Mouse (Mus musculus): Measurements from ENCODE around the gene Cfap65.

The Cfap65 gene

GRCm38 (mm10) chr1:74880785-74881360 lies 54.5 kb downstream of the Cfap65 start:
- DNase-seq: peak; percentile 76

DNA sequence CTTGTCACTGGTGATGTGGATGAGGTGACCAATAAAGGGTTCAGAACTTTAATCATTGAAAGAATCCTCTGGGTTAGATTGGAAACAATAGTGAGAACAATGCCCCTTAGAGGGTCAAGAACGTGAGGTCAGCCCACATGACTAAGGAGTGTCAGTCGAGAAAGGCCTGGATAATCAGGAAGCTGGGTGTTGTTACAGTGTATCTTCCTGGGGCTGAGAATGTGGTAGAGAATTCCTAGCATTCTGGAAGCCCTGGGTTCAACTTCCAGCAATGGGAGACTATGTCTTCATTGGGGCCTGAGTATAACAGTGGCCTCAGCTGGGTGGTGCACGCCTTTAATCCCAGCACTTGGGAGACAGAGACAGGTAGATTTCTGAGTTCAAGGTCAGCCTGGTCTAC lies 58.2 kb downstream of the Cfap65 start:
- DNase-seq: no peak

DNA sequence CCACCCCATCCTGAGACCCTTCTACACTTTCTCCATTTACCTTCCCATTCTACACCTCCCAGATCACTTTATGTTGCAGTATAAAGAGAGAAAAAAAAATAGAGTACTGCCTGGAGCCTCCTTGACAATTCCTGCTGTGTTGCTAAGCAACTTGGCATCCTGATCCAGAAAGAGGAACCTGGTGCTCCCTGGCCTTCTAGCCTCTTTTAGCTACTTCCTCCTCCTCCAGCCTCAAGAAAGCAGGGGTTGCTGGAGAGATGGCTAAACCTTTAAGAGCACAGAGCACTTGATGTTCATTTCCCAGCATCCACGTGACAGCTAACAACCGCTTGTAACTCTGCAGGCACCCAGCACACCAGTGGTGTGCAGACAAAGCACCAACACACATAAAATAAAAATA lies 63.2 kb downstream of the Cfap65 start:
- DNase-seq: no peak

- no peak for DNase-seq
Observed at GRCm38 (mm10) chr1:74861783-74862182, 73.6 kb downstream of the Cfap65 start.

DNA sequence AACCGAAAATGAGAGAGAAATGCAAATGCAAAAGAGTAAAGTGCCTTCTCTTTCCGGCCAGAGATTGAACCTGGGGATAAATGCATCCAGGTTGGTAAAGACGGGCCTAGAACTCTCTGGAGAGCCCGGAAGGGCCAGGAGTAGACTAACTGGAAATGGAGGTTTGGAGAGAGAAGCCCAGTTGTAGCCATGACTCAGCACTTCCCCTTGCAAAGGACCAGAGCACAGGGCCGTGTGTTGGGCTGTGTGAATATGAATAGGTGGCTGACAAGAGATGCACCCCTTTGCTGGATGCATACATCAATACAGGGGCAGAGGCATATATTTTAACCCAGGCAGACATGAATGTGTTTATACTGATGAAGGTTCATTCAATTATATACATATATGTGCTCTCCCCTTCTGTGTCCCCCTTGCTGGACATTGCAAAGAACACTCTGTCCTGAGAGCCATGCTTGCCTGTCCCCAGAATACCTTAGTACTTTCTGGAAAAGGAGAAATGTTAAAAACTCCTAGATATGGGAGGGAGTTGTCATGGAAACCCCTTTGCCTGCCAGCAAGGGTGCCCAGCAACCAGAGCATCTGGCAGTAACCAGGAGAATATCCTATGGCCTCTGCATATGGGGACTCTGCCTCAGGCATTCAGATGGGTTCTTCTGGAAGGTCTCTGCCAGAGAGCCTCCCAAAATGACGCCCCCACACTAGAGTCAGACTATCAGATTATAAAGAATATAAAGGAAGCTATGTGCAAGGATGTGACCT lies 76.0 kb downstream of the Cfap65 start:
- no peak for DNase-seq

GRCm38 (mm10) chr1:74858805-74859204 lies 76.6 kb downstream of the Cfap65 start:
- DNase-seq: no peak

GRCm38 (mm10) chr1:74858171-74858719 lies 77.2 kb downstream of the Cfap65 start:
- peak; percentile 73 for DNase-seq

- DNase-seq: no peak
Observed at GRCm38 (mm10) chr1:74857677-74858076, 77.7 kb downstream of the Cfap65 start.

DNA sequence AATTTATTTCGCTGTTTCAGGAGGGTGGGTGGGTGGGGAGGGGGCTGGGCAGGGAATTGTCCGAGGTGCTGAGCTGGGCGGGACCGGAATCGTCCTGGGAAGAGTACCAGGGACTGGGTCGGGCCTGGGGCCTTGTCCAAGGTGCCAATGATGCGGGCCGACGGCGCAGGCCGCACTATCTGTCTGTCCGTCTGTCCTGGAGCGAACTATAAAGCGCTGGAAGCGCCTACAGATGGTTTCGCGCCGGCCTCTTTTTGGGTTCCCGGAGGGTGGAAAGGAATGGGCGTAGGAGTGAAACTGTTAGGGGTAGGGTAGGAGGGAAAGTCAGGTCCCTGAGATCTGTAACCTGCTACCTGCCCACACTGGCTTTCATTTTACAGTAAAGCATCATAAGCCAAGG lies 78.2 kb downstream of the Cfap65 start:
- no peak for DNase-seq

GRCm38 (mm10) chr1:74856791-74857190 lies 78.6 kb downstream of the Cfap65 start:
- DNase-seq: no peak

DNA sequence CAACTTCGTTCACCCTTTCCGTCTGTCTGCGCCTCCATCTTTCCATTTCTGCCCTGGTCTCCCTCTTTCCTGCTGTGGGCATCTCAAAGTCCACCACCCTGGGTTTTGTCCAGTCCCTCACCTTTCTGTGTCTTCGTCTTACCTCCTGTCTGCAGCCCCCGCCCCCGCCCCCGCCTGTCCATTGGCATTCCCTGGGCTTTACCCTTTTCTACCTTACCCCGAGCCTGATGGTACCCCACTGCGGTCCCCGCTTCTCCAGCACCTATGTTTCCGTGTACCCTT lies 79.0 kb downstream of the Cfap65 start:
- DNase-seq: no peak

DNA sequence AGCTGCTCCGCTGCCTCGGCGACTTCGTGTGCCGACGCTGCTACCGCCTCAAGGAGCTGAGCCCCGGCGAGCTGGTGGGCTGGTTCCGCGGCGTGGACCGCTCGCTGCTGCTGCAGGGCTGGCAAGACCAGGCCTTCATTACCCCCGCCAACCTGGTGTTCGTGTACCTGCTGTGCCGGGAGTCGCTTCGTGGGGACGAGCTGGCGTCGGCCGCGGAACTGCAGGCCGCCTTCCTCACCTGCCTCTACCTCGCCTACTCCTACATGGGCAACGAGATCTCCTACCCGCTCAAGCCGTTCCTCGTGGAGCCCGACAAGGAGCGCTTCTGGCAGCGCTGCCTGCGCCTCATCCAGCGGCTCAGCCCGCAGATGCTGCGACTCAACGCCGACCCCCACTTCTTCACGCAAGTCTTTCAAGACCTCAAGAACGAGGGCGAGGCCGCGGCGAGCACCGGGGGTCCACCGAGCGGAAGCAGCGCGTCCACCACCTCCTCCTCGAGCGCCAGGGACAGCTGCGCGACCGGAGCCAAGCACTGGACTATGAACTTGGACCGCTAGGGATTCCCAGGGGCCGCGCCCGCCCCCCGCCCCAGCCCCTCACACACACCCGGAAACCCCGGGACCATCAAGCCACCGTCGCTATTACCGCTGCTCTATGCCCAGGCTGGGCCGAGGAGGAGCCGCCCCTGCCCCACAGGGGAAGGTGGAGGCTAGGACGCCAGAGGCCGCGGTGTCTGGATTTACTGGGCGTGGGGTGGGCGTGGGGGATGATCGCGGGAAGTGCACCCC lies 79.6 kb downstream of the Cfap65 start:
- DNase-seq: peak; percentile 30

DNA sequence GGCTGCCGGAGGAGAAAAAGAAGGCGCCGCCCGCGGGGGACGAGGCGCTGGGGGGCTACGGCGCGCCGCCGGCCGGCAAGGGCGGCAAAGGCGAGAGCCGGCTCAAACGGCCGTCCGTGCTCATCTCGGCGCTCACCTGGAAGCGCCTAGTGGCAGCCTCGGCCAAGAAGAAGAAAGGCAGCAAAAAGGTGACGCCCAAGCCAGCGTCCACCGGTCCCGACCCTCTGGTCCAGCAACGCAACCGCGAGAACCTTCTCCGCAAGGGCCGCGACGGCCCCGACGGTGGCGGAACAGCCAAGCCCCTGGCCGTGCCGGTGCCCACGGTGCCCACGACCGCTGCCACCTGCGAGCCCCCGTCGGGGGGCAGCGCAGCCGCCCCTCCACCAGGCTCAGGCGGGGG lies 80.2 kb downstream of the Cfap65 start:
- DNase-seq: no peak

- peak; percentile 84 for DNase-seq
Observed at GRCm38 (mm10) chr1:74854306-74855056, 80.9 kb downstream of the Cfap65 start, which contains the start of gene Cdk5r2. Cdk5r2 (plus strand) TSS chr1:74854934.
